Mouse (Mus musculus) E14TG2a.4 (cell line): ENCODE measurements around the gene Ahcyl2.

ENCODE experiments used
- CTCF ChIP-seq: conservative IDR thresholded peaks from 2 replicates; pipeline ENCODE4 v1.5.1; 2014; ENCODE audit warnings: low read length
- NANOG ChIP-seq: IDR thresholded peaks from 2 replicates; pipeline ENCODE4 v1.6.1; 2014; ENCODE audit warnings: borderline replicate concordance, low read length, mixed read lengths
- POU5F1 ChIP-seq: IDR thresholded peaks from 2 replicates; pipeline ENCODE4 v1.6.1; 2014; ENCODE audit warnings: low read length, borderline replicate concordance

GRCm38 (mm10) chr6:29873654-29874053, 105.8 kb downstream of the Ahcyl2 start:
- TF ChIP-seq CTCF: no peak
- no peak for TF ChIP-seq POU5F1
- TF ChIP-seq NANOG: no peak
